Mouse (Mus musculus) R1 (cell line): ENCODE measurements around the gene Btbd8.

Experiments used
- DNase-seq: peaks from one replicate; pipeline ENCODE4 v3.0.0-alpha.2; 2018; ENCODE audit warnings: low read depth, low spot score

The Btbd8 gene

DNA sequence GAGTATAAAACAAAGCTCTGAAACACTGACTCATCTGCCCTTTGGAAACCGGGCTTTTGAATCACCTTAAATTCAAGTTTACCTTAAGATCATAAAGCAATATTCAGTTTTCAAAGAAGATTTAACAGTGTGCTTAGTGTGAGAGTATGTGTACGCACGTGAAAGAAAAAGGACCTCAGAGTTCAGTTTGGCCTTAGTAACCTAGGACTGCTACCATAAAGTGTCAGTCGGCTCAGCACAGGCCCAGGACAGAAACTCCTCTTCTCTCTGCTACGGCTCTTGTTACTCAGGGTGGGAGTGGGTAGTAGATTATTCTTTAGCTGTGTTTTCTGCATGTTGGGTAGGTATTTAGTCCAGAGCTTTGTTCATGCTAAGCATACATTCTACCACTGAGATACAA is 11.8 kb downstream of the Btbd8 start:
- DNase-seq, result no peak

DNA sequence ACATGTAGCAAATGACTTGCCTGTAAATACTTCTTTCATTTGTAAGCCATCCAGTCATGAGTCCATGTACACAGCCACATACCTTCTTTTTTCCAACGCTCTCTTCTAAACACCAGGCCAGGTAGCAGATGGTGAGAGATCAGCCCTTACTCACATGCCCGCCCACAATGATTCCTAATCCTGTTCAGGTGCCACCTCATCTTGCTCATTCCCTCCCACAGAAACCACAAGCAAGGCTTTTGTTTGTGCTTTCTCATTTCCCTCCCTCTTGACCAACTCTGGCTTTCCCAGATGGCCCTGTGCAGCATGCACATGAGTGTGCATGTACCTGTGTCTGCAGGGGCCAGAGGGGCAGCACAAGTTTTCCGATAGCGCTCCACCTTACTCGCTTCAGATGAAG is 12.5 kb downstream of the Btbd8 start:
- no peak for DNase-seq

DNA sequence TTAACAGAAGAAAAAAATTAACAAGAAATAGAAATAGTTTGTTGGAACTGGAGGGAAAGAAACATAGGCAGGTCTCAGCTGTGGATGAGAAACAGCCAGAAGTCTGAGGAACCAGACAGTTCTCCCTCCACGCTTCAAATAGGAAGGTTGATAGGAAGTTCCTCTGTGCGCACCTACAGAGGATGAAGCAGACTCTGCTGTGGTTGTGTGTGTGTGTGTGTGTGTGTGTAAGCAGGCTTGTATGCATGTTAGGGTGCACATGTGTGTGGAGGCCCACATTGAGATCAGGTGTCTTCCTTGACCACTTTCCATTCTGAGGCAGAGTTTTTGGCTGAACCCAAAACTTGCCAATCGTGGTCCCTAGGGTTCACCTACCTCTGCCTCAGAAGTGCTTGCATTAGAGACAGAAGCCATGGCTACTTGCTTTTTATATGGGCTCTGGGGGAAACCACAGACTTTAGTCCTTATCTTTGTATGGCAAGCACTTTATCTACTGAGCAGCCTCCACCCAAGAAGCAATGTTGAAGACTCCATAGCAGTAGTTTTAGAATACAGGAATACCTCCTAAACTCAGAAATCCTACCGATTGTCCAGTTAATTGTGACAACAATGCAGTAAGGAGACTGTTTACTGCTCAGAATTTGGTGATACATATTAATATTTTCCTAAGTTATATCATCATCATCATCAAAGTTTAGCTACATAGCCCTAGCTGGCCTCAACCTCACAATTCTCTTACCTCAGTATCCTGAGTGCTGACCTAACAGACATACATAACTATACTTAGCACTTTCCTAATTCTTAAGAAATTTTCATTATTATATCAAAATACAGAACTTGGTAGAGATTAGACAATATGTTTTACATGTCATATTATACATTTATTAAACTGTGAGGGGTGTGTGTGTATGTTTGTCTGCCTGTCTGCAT is 24.6 kb downstream of the Btbd8 start:
- DNase-seq, result no peak

DNA sequence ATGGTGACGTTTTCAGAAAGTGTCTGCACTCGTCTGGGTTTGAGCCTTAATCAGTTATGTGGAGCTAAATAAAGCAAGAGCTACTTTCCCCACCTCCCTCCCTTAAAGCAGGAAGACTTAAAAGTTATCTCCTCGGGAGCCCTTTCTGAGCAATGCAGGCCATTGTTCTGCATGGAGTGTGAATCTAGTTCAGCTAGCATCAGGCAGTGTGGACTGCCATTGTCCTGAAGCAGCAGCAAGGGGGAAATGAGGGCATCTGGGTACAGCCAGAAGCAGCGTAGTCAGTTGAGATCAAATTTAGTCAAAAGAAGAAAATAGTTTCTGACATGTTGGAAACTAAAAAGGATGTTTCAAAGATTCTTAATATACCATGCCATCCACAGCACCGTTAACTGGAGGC is 28.7 kb downstream of the Btbd8 start:
- DNase-seq, result no peak

DNA sequence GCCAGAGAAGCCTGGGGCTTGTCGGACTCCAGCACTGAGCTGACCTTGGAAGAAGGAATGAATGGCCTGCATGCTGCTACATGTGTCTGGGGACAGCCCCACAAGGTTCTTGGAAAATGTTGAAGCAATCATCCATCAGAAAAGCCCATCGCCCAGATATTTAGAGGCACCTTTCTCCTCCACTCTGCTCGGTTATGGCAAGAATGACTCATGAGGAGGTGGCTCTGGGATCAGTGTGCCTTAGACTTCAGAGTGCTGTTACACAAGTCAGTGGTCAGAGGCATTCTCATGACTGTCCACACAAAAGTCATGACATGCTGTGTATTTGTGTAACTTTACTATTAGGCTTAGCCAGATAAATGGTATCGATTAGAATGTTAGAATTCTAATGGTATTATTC is 29.3 kb downstream of the Btbd8 start:
- no peak for DNase-seq

DNA sequence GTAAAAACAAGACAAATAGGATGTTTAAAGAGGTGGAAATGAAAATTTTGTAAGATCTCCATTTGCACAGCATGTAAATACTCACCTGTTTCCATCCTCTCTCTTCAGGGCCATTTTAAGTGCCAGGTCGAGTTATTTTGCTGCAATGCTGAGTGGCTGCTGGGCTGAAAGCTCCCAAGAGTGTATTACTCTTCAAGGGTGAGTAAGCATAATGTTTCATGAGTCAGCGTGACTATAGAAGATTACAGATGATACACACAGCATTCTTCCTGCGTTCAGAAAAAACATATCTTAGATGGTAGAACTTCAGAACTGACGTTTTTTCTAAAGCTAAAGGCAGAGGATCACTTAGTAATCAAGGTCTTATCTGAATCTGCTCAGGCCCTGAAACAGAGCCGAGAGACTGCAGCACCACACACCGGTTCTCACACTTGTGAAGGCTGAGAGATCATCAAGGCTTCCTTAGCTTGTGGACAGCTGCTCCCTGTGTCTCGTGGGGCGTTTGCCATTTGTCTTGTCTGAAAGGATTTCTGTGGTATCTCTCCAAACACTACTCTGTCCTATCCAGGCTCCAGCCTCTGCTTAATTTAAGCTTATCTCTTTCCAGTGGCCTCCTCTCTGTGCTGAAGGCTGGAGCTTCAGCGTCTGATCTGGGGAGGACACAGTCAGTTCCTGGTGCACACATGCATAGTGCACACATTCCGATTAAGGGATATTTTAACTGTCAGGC is 33.0 kb downstream of the Btbd8 start:
- no peak for DNase-seq

DNA sequence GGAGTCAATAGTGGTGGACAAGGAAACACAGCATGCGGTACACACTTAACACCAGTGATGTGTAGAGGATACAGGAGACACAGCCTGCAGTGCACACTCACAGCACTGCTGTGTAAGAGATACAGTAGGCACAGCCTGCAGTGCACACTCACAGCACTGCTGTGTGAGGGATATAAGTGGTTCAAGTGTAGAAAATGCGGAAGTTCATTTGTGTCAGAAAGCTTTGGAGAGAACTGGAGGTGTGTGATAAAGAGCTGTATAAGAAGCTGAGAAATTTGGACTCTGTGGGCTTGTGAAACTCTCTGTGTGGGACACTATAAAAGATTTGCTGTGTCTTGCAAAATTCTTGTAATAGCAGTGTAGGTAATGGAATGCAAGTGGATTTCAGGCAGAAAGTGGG is 42.4 kb downstream of the Btbd8 start:
- no peak for DNase-seq

DNA sequence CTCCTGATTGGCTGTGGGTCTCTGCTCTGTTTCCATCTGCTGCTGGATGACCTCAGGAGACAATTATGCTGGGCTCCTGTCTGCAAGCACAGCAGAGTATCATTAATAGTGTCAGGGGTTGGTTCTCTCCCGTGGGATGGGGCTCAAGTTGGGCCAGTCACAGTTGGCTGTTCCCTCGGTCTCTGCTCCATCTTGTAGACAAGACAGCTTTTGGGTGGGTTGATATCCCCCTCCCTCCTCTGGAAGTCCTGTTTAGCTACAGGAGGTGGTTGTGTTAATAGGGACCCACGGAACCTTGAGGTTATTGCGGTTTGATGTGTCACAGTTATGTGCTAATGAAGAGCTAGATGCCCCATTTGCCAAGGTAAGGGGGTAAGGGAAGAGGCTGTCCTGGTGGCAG is 51.2 kb downstream of the Btbd8 start:
- no peak for DNase-seq

DNA sequence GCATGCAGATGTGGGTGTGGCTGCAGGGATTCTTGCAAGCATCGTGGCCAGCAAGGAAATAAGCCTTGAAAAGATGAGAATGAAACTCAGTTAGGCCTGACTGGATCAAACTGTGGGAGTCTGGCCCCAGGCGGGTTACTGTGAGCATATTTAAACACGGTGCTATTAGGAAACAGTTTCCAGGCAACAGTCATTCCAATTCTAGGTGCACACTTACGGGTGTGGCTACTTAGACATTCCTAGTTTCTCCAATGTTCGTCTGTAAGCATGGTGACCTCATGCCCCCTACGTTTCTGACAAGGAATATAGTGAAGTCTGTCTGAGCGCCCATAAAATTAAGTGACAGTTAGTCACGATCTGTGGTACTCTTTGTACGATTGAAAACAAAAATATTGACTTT is 53.2 kb downstream of the Btbd8 start:
- DNase-seq, result peak; percentile 53

DNA sequence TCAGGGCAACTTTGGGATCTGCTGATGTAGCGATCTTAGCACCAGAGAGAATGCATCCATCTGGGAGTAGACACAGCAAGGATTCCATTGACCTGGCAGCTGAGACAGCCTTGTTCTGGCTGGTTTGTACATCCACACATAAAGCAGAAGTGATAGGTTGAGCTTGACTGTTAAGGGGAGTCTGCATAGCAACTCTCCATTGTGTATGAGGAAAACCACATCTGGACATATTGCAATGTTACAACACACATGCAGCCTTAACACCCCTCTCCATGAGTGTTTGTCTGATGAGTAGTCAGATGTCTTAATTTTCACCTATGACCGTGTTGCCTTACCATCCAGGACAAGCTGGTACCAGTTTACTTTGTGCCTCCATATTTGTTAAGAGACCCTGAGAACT is 54.7 kb downstream of the Btbd8 start:
- DNase-seq, result no peak

DNA sequence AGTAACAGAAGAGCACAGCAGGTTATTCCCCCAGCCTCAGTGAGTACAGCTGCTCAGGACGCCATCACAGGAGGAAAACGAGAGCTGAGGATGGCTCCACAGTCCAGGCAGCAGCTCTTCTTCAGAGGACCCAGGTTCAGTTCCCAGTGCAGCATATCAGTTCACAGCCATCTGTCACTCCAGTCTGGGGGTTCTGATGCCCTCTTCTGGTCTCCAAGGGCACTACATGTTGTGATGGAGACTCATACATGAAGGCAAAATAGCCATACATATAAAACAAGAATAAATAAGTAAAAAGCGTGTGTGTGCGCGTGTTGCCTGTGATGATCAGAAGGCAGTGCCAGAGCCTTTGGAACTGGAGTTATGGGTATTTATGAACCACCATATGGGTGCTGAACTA is 57.0 kb downstream of the Btbd8 start:
- DNase-seq, result peak; percentile 43

DNA sequence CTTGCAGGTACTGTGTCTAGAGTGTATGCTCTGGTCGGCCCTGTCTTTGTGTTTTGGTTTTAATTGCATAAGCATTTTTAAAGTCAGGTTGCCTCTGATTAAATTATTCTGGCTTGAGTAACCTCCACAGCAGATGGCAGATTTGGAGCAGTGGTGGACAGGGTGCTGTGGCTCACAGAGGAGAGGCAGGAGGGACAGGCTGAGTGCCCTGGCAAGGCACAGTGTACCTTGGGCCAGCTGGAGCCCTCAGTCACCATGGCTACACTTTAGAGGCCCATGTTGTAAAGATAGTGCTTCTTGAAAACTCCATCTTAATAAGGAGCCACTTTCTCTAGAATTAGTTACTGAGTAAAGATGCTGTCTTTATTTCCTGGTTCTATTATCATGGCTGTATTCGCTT is 58.2 kb downstream of the Btbd8 start:
- no peak for DNase-seq

DNA sequence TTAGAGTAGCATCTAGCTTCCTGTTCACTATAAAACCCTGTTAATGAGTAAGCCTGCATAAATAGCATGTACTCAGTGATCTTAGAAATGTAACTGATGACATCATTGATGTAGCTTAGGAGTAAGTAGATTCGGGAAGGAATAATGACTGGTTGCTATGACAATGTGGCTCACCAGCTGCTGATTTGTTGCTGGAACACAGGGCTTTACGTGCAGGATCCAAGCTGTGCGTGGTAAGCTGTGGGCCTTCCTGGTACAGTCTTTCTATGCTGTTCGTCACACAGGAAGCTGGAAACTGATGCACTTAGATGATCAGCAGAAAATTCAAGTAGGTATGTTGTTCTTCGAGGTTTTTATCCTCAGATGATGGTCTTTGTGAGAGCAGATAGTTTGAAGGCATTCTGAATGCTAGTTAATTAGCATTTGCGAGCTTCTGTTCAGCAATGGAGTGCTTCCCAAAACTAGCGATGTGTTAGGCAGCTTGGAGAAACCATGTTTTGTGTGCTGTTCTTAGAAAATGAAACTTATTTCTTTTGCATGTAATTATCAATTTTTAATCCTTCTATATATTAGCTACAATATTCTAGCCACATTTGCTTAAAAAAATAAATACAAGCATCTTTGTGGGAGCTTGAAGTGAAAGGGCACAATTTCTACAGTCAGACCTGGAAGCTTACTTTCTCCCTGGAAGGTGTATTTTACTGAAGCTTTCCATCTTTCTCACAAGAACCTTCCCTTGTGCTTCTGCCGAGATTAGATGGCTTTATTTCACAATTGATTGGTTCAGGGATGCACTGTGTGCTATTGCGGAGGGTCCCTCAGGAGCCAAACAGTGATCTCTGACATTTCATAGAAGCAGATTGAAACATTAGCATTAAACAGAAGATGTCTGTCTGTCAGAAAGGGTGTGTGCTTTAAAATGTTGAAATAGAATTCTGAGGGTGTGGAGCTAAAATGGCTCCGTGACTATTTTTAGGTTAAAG is 60.0 kb downstream of the Btbd8 start:
- peak; percentile 20 for DNase-seq

DNA sequence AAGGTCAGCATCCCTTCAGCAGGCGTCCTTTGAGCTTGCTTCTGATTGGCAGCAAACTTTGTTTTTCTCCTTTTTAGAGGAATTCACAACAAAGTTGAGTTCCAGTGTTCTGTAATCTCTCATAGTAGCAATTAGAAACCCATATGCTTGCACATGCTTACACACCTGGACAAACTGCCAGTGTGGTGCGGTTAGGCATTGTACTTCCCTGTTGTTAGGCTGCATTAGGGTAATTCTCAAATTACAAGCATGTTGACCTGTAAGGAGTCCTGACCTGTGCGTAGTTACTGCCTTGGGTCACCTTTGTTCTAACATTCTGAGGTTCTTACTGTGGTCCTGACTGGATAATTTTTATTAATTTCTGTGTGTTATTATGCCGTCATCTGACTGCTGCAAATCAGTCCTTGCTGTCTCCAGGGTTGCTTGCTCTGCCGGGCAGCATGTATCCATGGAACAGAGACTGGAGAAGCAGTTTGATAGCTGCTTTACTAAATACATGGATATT is 61.1 kb downstream of the Btbd8 start:
- DNase-seq, result no peak

DNA sequence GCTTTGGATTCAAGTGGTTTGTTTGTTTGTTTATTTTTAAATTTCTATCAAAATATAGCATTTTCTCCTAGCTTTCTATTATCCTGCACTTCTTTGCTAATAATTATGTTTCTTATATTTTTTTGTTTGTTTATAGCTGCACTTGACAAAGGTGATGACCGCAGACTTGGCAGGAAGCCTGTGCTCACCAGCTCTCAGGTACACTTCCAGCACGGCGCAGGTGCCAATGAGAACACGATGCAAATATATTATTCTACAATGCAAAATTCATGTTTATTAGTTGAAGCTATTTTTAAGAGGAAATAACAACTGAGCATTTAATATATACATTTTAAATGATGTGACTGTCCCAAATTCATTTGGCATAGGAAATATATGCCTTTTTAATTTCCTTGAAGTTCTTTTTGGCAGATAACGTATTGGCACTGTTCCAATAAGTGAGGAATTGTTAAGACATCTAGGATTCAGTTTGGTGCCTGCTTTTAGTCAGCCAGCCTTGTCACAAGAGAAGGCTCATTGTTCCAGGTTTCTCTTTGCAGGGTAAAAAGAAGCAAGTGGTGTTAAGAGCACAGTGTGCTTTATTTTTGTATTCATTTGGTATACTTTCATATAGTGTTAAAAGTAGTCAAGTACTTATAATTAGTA is 62.2 kb downstream of the Btbd8 start:
- no peak for DNase-seq

DNA sequence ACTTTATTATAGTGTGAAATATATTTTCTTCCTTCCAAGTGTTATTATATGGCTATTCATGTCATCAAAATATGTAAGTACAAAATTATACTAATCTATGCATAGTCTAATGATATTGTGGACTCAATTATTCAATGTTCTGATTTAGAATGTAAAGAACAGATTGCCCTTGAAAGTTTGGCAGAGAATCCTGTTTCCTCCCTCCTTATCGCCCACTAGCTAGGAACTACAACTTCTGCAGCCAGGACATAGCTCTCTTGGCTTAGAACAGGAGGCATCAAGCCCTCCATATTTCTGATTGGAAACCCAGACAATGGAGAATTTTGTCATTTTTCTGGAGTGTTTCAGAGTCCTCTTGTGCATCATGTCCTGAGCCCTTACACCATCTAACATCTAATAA is 62.9 kb downstream of the Btbd8 start:
- no peak for DNase-seq

DNA sequence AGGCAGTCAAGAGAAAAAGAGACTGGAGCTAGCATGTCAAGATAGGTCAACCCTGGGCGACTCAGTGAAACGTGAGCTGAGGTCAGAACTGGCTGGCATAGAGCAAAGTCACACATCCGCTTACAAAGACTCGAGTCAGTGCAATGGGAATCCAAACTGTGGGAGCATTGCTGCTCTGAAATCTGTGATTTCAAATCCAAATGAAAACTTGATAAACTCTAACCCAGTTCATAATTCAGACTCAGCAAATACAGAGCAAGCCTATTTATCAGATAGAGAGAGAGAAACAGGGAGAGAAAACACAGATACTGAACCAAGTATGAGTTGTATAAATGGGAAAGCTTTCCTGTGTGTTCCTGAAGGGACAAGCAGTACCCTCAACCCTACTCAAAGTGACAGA is 69.5 kb downstream of the Btbd8 start, which contains the start of gene Gm42669:
Gm42669 (plus strand) TSS at position 301 of the 400 bp plus-strand sequence.
- no peak for DNase-seq

DNA sequence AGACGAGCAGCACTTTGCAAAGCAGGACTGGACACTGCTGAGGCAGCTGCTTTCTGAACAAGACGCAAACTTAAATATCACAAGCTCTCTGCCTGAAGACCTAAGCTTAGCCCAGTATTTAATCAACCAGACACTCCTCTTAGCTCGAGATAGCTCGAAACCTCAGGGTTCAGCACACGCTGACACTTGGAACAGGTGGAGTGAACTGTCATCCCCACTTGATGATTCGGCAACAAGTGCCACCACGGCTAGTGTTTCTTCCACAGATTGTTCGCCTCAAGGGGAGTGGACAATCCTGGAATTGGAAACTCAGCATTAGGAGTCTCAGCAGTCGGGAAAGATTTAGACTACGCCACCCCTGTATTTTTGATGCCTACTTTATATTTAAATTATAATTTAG is 72.7 kb downstream of the Btbd8 start:
- DNase-seq, result no peak

DNA sequence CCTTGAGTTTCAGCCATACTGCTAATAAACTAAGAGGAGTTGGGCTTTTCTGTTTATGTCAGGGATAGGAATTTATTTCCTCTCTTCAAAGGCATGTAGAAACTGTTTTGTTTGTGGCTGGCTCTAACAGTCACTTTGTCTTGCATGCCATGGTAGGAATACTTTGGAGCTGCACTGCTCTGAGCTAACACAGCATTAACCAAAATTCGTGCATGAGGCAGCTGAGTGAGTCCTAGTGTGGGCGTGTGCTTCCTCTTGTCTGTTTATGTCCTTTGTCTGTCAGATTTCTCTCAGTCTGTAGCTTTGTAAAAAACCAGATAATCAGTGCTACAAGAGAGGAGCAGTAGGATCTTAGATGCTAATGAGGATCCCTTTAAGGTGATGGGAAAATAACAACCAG is 73.5 kb downstream of the Btbd8 start:
- DNase-seq, result no peak

DNA sequence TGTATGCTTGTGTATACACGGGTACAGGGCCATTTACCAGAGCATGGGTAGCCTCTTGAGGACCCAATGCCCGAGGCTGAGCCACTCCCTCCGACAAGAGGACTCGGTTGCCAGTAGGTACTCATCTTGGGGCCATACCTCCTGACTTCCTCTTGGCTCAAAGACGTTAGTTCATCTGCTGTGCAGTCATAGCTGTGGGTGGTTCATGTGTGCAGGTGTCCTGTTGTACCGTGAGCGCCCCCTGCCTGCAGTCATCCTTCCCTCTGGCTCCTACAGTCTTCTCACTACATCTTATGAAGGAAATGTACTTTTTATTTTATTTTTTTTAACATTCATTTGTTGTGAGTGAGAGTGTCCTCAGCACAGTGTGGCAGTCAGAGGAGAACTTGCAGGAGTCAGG is 75.8 kb downstream of the Btbd8 start:
- DNase-seq, result peak; percentile 58

DNA sequence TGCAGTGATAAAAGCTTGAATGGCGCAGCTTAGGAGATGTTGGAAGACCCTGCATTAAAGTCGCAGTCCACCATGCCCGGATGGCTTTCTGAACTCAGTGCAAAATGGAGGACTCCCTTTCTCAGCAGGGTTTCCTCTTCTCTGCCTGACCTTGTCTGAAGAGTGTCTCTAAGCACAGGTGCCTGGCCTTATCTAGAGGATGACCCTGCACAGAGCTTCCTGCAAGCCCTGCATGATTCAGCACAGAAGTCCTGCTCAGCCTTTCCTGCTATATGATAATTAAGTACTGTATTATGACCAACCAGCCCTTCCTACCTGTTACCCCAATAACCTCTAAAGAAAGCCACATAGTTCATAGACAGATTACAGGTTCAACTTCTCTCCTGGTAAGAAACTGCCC is 77.7 kb downstream of the Btbd8 start:
- DNase-seq, result no peak
